Mouse (Mus musculus) heart, adult 10 weeks (tissue): ENCODE measurements around the gene Gm11487. TPM values are rescaled to one million over a fixed set of nuclear protein-coding genes. Genes with fewer than 3 reads are reported as not detected.

ENCODE experiments used
- polyA plus RNA-seq: library from polyadenylated mRNA; stranded (reverse); fragments of 350-450 nt; fragmentation: Illumina TruSeq; extraction: RNeasy Lipid Tissue Mini Kit (QIAGEN cat#74804); gene quantifications from one replicate; pipeline ENCODE4 v1.2.3, GENCODE M21; 2014; ENCODE audit warnings: low read depth, low replicate concordance

Gene Gm11487
- polyA plus RNA-seq = not detected

DNA sequence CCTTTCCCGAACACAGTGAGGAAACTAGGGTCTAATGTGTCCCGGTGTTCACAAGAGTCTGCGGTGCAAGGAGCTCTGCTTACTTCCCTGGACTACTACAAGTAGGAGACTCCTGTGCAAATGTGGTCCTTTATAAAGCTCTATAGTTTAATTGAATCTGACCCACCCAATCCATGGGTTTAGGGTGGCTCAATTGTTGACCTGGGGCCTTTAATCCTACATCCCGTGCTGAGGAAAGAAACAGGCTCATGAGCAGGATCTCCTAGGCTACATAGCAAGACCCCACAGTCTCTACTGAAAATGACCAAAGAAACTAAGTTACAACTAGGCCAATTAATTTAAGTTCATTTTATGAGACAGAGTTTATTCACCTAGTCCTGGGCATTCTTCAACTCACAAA, at the start of gene Gm11487:
Gene Gm11487 (minus strand): TSS at position 101 of the 400 bp plus-strand sequence.

Other genes with a start within 250 kb of the Gm11487 start
- not detected for gene Gm11238, start 202.8 kb upstream of the Gm11487 start, polyA plus RNA-seq
- not detected for gene Gm11237, start 217.9 kb upstream of the Gm11487 start, polyA plus RNA-seq
- gene Gm11236, start 233.0 kb upstream of the Gm11487 start, polyA plus RNA-seq = not detected